Comparison of ENCODE assay signal across 16 mouse cellular contexts in genomic region chr14:92081080-92081479, GRCm38 (mm10).
"Had no signal": no experiment of that assay in that cellular context is flagged by ENCODE, and none has a peak within 500 bp of the region (broad histone marks: within the 10 kb centered on the region; RNA-seq: fewer than 3 reads in every experiment).

No protein-coding gene starts in this region.

- H3K27me3 ChIP-seq: neural tube, embryonic 12.5 days; neural tube, embryonic 13.5 days; neural tube, embryonic 15.5 days; stomach, embryonic 15.5 days had no signal

- H3K9ac ChIP-seq: neural tube, embryonic 12.5 days; neural tube, embryonic 13.5 days; neural tube, embryonic 15.5 days; stomach, embryonic 15.5 days had no signal

- H3K27ac ChIP-seq: neural tube, embryonic 12.5 days; neural tube, embryonic 13.5 days; neural tube, embryonic 15.5 days; stomach, embryonic 15.5 days; stomach, postnatal 0 days had no signal

- H3K9me3 ChIP-seq: neural tube, embryonic 12.5 days; neural tube, embryonic 13.5 days; neural tube, embryonic 15.5 days; stomach, embryonic 15.5 days had no signal

- H3K4me1 ChIP-seq: neural tube, embryonic 12.5 days; neural tube, embryonic 13.5 days; neural tube, embryonic 15.5 days; stomach, embryonic 15.5 days had no signal

- DNase-seq: right cerebral cortex, adult 18-20 months; right cerebral cortex, postnatal 14 days; right cerebral cortex, postnatal 25 days; right cerebral cortex, postnatal 4 days; spleen, adult 18-20 months; thymus, adult 18-20 months; thymus, adult 2 months; thymus, postnatal 14 days; thymus, postnatal 25 days; thymus, postnatal 36 days; thymus, postnatal 4 days had no signal

- H3K36me3 ChIP-seq: neural tube, embryonic 12.5 days; neural tube, embryonic 13.5 days; neural tube, embryonic 15.5 days; stomach, embryonic 15.5 days had no signal

- H3K4me3 ChIP-seq: neural tube, embryonic 12.5 days; neural tube, embryonic 13.5 days; neural tube, embryonic 15.5 days; stomach, embryonic 15.5 days had no signal
